Mouse (Mus musculus): ENCODE measurements at regions not wholly inside any gene's neighbourhood (a gene's known extent, or its start where the extent isn't known, plus 50 kb on each side); places are given as distances from the start of the nearest gene placed in this dataset.
"Not testable (repeated sequence)": the region's sequence is repeated elsewhere in the genome, so short reads cannot be mapped to it uniquely, and the experiment has no call there.

DNA sequence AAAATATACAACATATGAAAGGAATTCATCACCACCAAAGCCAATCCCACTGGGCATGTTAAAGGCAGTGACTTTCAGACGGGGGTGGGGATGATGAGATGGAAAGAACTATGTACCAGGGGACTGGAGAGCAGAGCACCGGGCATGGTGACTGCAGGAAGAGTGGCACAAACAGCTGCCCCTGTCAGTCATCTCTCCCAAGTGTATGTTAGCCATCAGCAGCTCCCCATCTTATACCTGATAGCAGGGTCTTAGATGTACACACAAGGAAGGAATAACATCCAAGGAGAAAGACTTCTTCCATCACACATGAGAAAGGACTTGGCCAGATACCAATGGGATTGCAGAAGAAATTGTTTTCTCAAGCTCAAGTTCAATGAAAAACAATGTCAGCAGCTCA lies 257.2 kb downstream of the Nuak1 start:
- no peak for DNase-seq (ENCODE audit: low read depth)

GRCm38 (mm10) chr10:84186466-84186865 lies 253.9 kb downstream of the Nuak1 start:
- DNase-seq (ENCODE audit: low read depth): no peak

DNA sequence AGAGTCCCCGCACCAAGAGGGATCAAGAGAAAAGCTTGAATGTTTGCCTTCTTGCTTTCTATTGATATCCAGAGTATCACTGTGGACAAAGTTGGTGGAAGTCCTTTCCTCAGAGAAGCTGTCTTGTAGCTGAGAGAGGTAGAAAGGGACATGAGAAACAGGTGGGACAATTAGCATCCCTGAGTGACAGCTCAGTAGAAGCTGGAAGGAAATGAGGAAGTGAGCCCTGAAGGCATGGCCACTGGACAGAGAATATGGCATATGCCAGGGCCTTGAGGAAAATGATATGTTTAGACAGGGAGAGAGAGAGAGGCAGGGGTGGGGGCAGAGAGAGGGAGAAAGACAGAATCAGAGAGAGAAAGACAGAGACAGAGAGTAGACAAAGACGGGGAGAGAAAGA lies 241.4 kb downstream of the Nuak1 start:
- no peak for DNase-seq (ENCODE audit: low read depth)

DNA sequence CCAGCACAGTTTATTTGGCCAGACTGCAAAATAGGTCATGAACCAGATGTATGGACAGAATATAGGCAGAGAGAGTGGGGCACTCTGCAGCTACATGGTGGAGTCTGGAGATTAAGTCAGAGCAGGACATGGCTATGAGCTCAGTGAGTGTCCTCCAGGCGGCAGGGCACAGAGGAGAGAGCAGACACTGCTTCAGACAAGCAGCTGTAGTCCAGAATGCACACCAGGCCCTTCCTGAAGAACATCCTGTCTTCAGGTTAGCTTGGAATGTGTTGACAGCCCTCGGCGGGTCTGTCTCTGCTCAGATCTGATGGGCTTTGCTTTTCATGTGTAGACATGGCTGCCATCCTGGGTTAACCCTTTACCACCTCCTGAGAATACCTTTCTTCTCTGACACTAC lies 238.6 kb downstream of the Nuak1 start:
- no peak for DNase-seq (ENCODE audit: low read depth)

DNA sequence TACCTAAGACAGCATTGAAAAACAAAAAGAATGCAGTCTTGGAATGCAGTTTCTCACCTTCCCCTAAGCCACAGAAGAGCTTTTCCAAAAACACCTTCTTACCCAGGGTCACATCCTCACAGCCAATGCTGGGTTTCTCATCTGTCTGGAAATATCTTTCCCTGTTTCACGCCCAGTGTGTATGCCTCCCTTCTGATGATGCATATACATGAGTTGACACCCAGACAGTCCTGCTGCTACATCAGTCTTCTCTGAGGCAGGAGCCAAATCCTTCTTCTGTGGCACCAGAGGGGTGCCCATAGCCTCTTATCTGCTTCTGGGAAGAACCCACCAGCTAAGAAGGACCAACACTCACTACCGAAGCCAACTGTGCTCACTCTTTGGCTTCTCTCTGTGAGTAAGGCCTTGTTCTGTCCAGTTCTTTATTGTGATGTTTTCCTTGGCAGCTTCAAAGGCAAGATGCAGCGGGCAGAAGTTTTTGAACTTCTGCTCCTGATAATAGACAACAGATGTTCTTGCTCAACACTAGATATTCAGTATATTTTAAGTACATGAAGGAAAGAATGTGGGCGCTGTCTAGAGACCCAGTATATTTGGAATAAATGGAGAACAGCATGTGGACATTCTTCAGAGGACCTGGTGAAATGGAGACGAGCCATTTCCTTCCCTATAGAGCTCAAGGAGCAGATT lies 228.2 kb downstream of the Nuak1 start:
- no peak for DNase-seq (ENCODE audit: low read depth)

- DNase-seq (ENCODE audit: low read depth): no peak
These were observed 225.6 kb downstream of the Nuak1 start for GRCm38 (mm10) chr10:84214812-84215211.

DNA sequence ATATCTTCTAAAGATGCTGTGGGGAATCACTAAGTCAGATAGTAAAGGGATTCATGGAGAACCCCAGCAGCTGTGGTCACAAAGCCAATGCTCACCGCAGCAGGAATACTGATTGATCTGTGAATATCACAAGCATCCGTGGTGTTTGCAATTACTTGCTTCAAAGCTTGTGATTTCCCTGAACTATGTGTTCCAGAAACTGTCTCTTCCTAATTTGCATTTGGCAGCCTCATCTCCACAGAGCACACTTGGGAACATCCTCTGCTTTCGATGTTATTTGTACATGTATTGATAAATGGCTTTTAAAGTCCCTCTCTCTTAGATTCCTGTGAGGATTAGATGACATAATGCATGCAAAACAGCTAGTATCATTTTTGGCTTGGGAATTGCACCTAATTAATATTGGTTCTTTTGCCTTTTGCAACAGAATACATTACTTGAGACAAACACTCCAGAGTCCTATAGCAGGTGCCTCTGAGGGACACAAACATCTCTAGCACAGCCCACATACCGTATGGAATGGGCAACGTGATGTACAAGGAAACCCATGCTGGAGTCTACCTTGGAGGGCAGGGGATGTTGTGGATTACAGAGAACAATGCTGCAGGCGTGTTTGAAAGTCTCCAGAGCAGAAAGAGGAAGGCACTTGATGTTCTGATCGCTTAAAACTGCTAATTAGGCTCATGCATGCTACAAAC lies 211.0 kb downstream of the Nuak1 start:
- DNase-seq (ENCODE audit: low read depth): no peak

GRCm38 (mm10) chr10:84230011-84230781 lies 210.2 kb downstream of the Nuak1 start:
- DNase-seq (ENCODE audit: low read depth): no peak

GRCm38 (mm10) chr10:84235006-84235405 lies 205.4 kb downstream of the Nuak1 start:
- DNase-seq (ENCODE audit: low read depth): no peak

- no peak for DNase-seq (ENCODE audit: low read depth)
These were observed 204.2 kb downstream of the Nuak1 start for GRCm38 (mm10) chr10:84236236-84236635.

DNA sequence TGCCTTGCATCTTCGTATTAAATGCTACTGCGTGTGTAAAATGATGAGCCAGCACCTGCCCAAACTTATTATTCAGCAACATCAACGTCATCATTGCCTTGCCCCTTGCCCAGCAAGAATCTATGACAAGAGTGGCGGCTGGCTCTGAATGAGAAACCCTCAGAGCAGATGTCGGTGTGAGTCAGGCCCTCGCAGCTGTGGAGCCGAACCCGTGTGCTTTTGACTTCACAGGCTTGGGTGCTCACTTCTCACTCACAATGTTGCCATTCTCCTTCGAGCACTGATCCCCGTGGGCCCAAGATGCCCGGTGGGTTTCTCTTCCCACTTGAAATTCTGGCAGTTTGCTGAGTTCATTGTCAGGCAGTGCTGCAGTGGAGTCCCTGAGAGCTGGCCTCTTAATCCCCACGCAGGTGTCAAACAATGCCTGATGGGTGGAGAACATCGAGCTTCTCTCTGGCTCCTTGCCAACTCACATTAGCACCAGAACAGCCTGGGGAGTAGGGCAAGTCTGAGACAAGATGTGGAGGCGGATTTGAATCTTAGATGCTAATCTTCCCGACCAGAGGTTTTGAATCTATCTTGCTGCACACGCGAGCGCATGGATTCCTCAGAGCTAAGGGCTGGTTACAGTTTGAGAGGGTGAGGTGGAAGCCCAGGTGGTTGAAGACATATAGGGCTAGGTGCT lies 202.0 kb downstream of the Nuak1 start:
- DNase-seq (ENCODE audit: low read depth): no peak

GRCm38 (mm10) chr10:84243283-84243682 lies 197.1 kb downstream of the Nuak1 start:
- DNase-seq (ENCODE audit: low read depth): no peak

DNA sequence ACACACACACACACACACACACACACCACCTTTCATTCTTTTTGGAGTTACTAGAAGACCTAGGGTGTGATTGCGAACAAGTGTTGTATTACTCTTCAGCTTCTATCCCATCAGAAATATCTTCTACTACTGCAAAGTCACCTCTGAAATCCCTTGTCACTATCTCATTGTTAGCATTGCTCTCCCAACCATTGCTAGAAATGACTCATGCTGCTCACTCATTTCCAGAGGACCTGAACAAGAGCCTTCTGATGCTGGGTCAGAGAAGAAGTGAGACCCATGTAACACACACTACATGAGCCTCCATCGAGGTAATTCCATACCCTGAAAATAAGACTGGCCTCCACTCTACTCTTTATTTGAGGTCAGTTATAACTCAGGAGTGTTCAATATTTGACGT lies 191.1 kb downstream of the Nuak1 start:
- DNase-seq (ENCODE audit: low read depth): no peak

- no peak for DNase-seq (ENCODE audit: low read depth)
These were observed 179.3 kb downstream of the Nuak1 start for GRCm38 (mm10) chr10:84260931-84261650.

DNA sequence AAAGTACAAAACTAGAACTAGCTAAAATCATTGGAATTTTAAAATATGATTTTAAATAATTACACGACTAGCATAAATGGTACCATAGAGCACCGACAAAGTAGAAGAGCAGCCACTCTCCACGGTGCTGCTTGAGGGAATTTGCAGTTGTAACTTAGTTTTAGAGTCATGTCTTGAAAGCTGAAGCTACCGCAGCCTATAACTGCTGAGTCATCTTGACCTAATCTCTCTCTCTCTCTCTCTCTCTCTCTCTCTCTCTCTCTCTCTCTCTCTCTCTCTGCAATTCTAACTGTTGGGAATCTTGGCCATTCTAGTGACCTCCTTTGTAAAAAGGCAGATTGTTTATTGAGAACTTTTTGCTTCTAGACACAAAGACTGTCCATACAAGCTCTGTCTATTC lies 177.5 kb downstream of the Nuak1 start:
- no peak for DNase-seq (ENCODE audit: low read depth)

- no peak for DNase-seq (ENCODE audit: low read depth)
These were observed 154.4 kb downstream of the Nuak1 start for GRCm38 (mm10) chr10:84285832-84286506.

GRCm38 (mm10) chr10:84294422-84294821 lies 146.0 kb downstream of the Nuak1 start:
- DNase-seq (ENCODE audit: low read depth): no peak

DNA sequence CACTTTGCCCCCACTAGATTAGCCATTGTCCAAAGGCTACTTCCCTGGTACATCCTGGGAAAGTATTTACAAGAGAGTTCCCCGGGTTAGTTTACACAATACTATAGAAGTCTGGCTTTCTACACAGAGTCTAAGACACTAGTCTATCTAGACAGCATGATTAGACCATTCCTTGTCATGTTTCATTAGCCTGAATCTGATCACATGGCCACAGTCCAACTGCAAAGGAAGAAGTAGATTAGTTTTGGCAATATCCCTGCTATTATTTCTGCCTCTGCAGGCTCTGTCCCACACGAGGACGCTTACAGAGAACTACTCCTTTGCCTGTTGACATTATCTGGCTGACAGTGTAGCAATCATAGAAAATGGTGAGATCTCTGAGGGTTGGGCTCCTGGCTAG lies 144.2 kb downstream of the Nuak1 start:
- DNase-seq (ENCODE audit: low read depth): no peak

DNA sequence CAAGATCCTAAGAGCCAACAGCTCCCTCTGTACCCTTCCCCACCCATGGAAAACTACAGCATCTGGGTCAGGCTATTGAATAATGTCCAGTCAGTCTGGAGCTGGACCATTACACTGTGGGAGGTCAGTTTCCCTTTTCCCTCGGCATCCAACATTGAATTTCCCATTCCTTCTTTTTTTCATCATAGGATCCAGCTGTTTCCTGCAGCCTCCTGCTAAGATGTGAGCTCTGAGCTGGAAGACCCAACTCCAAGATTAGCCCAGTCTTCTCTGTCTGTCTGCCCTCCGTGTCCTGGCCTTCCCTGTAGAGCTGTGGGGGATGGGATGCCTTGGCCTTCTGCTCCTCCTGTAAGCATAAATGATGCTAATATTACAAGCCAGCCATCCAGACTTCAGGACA lies 138.8 kb downstream of the Nuak1 start:
- DNase-seq (ENCODE audit: low read depth): no peak

GRCm38 (mm10) chr10:84302821-84303520 lies 137.4 kb downstream of the Nuak1 start:
- no peak for DNase-seq (ENCODE audit: low read depth)

DNA sequence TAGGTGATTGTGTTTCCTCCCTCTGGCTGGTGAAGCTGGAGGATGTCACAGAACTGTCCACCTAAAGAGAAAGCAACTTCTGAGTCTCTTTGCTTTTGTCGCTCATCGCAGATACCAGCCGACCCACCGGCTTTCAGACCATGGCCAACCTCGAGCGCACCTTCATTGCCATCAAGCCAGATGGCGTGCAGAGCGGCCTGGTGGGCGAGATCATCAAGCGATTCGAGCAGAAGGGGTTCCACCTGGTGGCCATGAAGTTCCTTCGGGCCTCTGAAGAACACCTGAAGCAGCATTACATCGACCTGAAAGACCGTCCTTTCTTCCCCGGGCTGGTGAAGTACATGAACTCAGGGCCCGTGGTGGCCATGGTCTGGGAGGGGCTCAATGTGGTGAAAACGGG lies 131.7 kb downstream of the Nuak1 start:
- not testable (repeated sequence) for DNase-seq (ENCODE audit: low read depth)

All from c-Kit-positive CD71-positive TER-119-negative erythroid progenitor cells, embryonic 14.5 days (primary cell).